Mouse (Mus musculus) testis, adult 2 months (tissue): ENCODE measurements around the gene 4930426L09Rik. TPM values are rescaled to one million over a fixed set of nuclear protein-coding genes. Genes with fewer than 3 reads are reported as not detected.
A peak's percentile ranks its signal among the peaks of the same experiment; 100 is the strongest.

Experiments used
- H3K27ac ChIP-seq: fragments of 200-500 bp; 2 replicates; pipeline ENCODE4 v1.5.1; 2012; ENCODE audit warnings: low read depth, low read length; ENCODE audit not compliant: control insufficient read depth, insufficient read depth
- H3K27me3 ChIP-seq: fragments of 200-500 bp; 2 replicates; pipeline ENCODE4 v1.6.1; 2012; ENCODE audit warnings: mild to moderate bottlenecking, low read length, moderate library complexity; ENCODE audit not compliant: control insufficient read depth, insufficient read depth
- H3K36me3 ChIP-seq: fragments of 200-500 bp; 2 replicates; pipeline ENCODE4 v1.6.1; 2012; ENCODE audit warnings: mild to moderate bottlenecking, low read length; ENCODE audit not compliant: control insufficient read depth, insufficient read depth
- H3K4me1 ChIP-seq: fragments of 200-500 bp; 2 replicates; pipeline ENCODE4 v1.6.1; 2012; ENCODE audit warnings: low read length; ENCODE audit not compliant: control insufficient read depth, insufficient read depth
- H3K4me3 ChIP-seq: fragments of 200-500 bp; 2 replicates; pipeline ENCODE4 v1.5.1; 2012; ENCODE audit warnings: low read depth, mild to moderate bottlenecking, low read length, moderate library complexity, mixed read lengths; ENCODE audit not compliant: control insufficient read depth
- CTCF ChIP-seq: fragments of 200-500 bp; IDR thresholded peaks from 2 replicates; pipeline ENCODE4 v1.5.1; 2012; ENCODE audit warnings: low read depth, mild to moderate bottlenecking, inconsistent platforms, low read length, moderate library complexity; ENCODE audit not compliant: control insufficient read depth, insufficient read depth, insufficient replicate concordance
- POLR2A ChIP-seq: fragments of 200-500 bp; IDR thresholded peaks from 2 replicates; pipeline ENCODE4 v1.6.1; 2012; ENCODE audit warnings: low read depth, mild to moderate bottlenecking, inconsistent platforms, low read length, moderate library complexity; ENCODE audit not compliant: control insufficient read depth
- polyA plus RNA-seq: library from polyadenylated mRNA; depleted of rRNA; stranded (reverse); fragments of >200 nt; gene quantifications from 2 replicates; pipeline ENCODE4 v1.2.3, GENCODE M21; 2012; rRNA removed

The 4930426L09Rik gene
- 3.2 and 4.2 TPM in 2 replicates for polyA plus RNA-seq

DNA sequence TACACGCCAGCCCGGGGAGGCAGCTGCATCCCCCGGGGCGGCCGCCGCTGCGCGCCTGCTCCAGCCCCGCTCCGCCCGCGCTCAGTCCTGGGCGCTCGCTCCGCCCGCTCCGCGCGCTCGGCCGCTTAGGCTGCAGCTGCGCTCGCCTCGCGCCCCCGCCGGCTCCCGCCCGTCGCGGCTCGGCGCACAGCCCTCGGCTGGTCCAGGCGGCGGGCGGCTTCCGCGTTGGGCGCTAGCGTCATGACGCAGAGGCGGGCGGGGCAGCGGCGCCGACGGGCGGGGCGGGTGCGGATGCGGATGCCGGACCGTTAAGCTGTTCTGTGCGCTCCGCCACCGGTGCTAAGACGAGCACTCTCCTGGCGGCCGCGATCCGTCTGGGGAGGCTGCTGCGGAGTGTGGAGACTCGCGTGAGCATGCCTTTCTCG lies at the start of gene 4930426L09Rik, which contains the start of gene Pip4k2a:
4930426L09Rik (plus strand) TSS at position 290 of the 425 bp plus-strand sequence.
Pip4k2a (minus strand) TSS at position 73 of the 425 bp plus-strand sequence.
- Histone ChIP-seq H3K4me3 (peak within 1 kb of the TSS; percentile 93), H3K4me1 (peaks cover 16% of the 10 kb centered on the region), H3K27me3 (no peaks in the 10 kb centered on the region), H3K27ac (peak within 1 kb of the TSS; percentile 93), H3K36me3 (no peaks in the 10 kb centered on the region)
- no peak for TF ChIP-seq CTCF
- TF ChIP-seq POLR2A, result peak; percentile 76

DNA sequence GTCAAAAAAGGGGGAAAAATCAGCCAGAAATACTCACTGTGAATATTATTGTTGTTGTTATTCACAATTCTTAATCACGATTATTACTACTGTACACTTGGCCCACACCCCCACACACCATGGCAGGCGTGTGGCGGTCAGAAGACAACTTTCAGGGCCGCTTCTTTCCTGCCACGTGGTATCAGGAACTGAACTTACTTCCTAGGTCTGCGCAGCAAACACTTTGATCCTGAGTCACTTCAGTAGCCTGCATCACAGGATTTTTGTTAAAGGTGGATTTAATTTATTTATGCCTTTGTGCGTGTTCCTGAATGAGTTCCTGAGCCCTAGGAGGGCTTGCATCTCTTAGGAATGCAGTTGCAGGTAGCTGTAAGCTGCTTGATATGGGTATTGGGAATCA lies 49.4 kb upstream of the 4930426L09Rik start:
- Histone ChIP-seq H3K27me3 (no peaks in the 10 kb centered on the region), H3K4me1 (no peaks in the 10 kb centered on the region; the same call in 1 of the 2 replicates), H3K4me3 (no peak overlapping the region), H3K36me3 (no peaks in the 10 kb centered on the region), H3K27ac (no peak overlapping the region)
- no peak for TF ChIP-seq CTCF
- TF ChIP-seq POLR2A, result no peak

DNA sequence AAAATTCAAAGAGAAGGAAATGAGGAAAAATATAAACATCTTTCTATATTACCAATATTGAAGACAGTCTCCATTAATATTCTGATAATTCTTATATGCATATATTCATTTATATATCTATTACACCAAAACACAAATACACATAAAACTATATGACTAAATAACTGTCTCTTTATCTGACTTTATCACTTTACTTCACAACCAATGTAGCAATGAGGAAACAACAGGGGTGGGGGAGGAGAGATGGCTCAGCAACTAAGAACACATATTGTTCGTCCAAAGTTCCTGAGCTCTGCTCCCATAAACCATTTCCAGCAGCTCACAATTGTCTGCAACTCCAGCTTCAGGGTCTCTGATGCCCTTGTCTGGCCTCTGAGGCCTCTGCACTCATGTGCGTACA lies 47.4 kb upstream of the 4930426L09Rik start:
- no peak overlapping the region for H3K27ac ChIP-seq
- no peaks in the 10 kb centered on the region for H3K27me3 ChIP-seq
- no peaks in the 10 kb centered on the region; the same call in 1 of the 2 replicates for H3K4me1 ChIP-seq
- H3K36me3 ChIP-seq, result no peaks in the 10 kb centered on the region
- no peak overlapping the region for H3K4me3 ChIP-seq
- TF ChIP-seq POLR2A (no peak), CTCF (no peak)

DNA sequence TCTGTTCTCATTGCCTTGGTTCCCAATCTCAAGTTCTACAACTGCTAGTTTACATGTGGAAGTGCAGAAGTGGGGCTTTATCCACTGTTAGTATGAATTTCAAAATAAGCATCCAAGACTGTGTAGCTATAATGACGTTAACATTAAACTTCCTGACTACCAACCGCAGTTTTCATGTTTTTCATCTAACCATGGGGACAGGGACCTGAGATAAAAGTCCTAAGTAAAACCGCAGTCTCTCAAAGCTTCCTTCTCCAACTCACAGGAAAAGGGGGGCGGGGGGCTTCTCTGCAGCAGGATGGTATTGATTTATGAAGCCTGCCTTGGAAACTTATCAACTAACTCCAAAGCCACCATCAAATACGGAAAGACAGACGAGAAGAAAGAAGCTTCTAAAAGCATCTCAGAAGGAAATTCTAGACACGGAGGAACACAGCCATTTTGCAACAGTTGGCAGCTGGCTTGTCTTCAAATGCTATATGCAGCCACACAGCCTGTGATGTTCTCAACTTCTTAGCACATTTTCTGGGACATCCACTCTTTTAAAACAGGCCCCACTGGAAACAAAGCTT lies 46.0 kb upstream of the 4930426L09Rik start:
- Histone ChIP-seq H3K27me3 (no peaks in the 10 kb centered on the region), H3K4me3 (no peak overlapping the region), H3K27ac (no peak overlapping the region), H3K4me1 (no peaks in the 10 kb centered on the region; the same call in 1 of the 2 replicates), H3K36me3 (no peaks in the 10 kb centered on the region)
- TF ChIP-seq CTCF, result no peak
- no peak for TF ChIP-seq POLR2A

DNA sequence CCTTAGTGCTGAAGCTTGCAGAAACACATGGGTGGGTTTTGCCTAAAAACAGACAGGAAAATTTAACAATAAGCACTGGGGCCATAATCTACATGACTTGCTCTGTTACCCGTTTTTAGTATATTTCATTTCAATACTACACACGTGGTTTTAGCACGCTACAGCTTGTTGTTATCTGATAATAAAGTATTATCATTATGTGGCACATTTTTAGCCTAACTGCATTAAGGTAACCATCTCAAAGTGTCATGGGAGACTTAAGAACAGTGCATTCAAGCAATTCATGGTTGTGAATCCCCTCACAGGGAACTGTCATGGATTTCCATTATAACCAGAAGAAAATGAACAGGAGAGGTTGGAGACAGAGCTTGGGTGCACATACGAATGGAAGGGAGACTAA lies 43.7 kb upstream of the 4930426L09Rik start:
- TF ChIP-seq POLR2A (no peak), CTCF (no peak)
- Histone ChIP-seq H3K27ac (no peak overlapping the region), H3K36me3 (no peaks in the 10 kb centered on the region), H3K4me3 (no peak overlapping the region), H3K27me3 (no peaks in the 10 kb centered on the region), H3K4me1 (no peaks in the 10 kb centered on the region; the same call in 1 of the 2 replicates)

DNA sequence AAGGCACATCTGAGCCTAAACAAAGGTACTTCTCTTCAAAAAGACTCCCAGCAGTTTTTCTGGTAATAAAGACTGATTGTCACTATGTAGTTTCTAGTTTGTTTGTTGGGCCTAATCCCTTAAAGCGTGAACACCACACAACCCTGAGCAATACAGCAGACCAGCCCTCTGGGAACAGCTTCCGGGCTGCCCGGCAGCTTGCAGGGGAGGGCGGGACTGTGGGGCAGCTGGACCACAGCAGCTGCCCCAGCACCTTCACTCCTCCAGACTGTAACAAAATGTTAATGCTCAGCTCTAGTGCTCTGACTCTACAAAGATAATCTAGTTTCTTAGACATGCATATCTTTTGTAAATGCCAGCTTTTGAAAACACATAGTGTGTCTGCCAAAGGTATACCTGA lies 43.1 kb upstream of the 4930426L09Rik start:
- Histone ChIP-seq H3K36me3 (no peaks in the 10 kb centered on the region), H3K27ac (no peak overlapping the region), H3K4me3 (no peak overlapping the region), H3K4me1 (no peaks in the 10 kb centered on the region; the same call in 1 of the 2 replicates), H3K27me3 (no peaks in the 10 kb centered on the region)
- TF ChIP-seq POLR2A (no peak), CTCF (no peak)

DNA sequence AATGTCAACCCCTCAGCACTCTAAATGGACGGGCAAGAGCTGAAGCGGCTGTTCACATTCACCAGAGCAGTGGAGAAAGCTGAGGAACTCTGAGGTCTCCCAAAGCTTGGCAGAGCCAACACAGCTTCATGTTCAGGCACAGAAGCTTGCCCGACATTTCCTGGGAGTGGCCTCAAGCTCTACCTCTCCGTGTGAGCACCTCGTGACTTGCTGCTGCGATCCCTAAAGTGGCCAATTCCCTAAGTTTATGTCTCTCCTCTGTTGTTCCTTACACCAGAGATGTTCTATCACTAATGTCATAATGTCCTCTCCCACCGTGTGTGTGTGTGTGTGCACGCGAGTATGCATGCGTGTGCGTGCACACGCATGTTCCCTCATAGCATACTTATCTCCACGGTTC lies 42.5 kb upstream of the 4930426L09Rik start:
- no peak for TF ChIP-seq CTCF
- H3K27me3 ChIP-seq, result no peaks in the 10 kb centered on the region
- H3K36me3 ChIP-seq, result no peaks in the 10 kb centered on the region
- no peak overlapping the region for H3K4me3 ChIP-seq
- H3K27ac ChIP-seq, result no peak overlapping the region
- H3K4me1 ChIP-seq, result no peaks in the 10 kb centered on the region; the same call in 1 of the 2 replicates
